Mouse (Mus musculus) left cerebral cortex, adult 2 months (tissue): ENCODE measurements at regions not wholly inside any gene's neighbourhood (a gene's known extent, or its start where the extent isn't known, plus 50 kb on each side); places are given as distances from the start of the nearest gene placed in this dataset.

ENCODE experiments used
- DNase-seq, 2 experiments: peaks; one replicate each; pipeline ENCODE4 v3.0.0; 2021 to 2022; ENCODE audit warnings: low spot score in 2 of 2, mixed read lengths in 1 of 2; ENCODE audit errors: extremely low spot score in 1 of 2
- H3K27ac ChIP-seq: fragments of 200-600 bp; 2 replicates; pipeline ENCODE4 v1.8.1; 2022
- H3K4me3 ChIP-seq: fragments of 200-600 bp; 2 replicates; pipeline ENCODE4 v1.8.1; 2022
- CTCF ChIP-seq: fragments of 200-600 bp; IDR thresholded peaks from 2 replicates; pipeline ENCODE4 v1.8.1; 2022; ENCODE audit warnings: antibody characterized with exemption, mild to moderate bottlenecking, moderate library complexity
- intact Hi-C: fragments of 180-260 bp; cut with DNase I; formaldehyde crosslinking; loops from one replicate; pipeline ENCODE4 v1.15.1; 2025

DNA sequence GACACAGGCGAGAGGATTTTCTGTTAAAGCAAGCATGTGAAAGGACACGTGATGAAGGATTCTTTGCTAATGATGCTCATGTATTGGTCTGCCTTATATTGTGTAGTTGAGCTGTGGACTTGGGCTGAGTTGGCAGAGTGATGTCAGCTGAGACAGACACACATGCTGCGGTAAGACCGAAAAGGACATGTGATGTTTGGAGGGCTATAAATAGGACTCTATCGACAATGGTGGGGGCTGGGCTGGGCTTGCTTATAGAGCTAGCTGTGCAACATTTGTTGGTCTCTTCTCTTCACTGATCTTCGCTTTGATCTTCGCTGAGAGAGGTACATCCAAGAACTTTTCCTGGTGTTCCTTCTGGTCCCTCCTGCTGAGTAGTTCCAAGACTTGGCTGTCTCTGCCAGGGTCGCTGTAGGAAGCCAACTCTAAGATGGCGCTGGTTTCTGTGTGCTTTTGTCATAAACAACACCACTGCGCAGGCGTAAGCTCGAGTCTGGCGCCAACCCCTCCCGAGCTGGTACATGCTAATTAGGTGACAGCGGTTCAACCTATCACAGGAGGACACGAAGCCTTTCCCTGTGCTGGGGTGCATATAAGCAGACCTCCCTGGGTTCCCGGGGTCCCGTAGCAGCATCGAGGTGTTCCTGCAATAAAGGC, 145.8 kb upstream of the Tut7 start:
- Histone ChIP-seq H3K4me3 (no peak overlapping the region), H3K27ac (no peak overlapping the region)
- TF ChIP-seq CTCF = no peak
- intact Hi-C loops = no loop called here
- DNase-seq = no peak

DNA sequence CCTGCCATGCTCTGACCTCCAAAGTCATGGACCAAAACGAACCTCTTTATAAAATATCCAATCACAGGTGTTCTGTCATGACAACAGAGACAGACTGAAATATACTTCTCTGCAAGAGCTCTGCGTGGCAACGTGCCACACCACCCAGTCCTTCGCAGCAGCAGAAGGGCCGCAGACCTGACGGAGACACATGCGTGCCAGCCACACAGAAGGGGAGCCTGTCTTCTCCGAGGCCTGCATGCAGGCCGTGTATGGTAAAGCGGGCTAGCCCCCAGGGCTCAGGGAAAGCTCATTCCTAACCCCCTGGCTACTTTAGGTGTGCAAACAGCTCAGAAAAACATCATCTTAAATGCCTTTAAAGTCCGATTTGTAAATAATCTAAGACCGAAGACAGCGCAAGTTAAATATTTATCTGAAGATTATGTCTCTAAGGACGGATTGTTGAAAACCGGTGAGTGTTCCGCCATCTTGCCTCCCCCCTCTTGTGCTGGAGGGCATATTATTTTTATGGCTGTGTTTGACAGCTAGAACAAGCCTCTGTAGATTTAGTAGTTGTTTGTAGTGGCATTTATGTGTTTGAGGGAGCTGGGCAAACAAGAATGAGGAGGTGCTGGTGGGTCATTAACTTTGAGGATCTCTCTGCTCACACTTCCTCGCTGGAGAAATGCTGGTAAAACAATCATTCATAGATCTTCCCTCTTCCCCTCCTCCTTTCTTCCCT, 143.7 kb upstream of the Tut7 start:
- intact Hi-C loops = no loop called here
- TF ChIP-seq CTCF = no peak
- no peak overlapping the region for H3K27ac ChIP-seq
- H3K4me3 ChIP-seq = no peak overlapping the region
- DNase-seq = no peak

DNA sequence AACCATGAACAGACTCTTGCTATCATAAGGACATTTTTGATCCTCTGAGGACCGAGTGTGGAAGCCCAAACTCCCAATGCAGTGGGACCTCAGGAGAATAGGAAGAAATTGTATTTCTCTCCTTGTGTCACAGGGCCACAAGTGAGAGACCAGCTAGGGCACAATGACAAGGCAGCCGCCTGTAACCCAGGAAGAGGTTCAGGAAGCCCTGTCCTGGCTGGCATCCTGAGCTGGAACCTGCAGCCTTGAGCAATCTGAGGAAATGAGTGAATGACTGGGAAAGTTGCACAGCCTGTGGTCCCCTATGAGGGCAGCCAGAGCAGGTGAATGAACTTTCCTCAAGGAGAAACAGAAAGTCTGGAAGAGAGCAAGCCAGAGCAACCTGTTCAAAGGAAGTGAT, 142.0 kb upstream of the Tut7 start:
- TF ChIP-seq CTCF = no peak
- H3K4me3 ChIP-seq = no peak overlapping the region
- intact Hi-C loops = no loop called here
- H3K27ac ChIP-seq = no peak overlapping the region
- DNase-seq = no peak

DNA sequence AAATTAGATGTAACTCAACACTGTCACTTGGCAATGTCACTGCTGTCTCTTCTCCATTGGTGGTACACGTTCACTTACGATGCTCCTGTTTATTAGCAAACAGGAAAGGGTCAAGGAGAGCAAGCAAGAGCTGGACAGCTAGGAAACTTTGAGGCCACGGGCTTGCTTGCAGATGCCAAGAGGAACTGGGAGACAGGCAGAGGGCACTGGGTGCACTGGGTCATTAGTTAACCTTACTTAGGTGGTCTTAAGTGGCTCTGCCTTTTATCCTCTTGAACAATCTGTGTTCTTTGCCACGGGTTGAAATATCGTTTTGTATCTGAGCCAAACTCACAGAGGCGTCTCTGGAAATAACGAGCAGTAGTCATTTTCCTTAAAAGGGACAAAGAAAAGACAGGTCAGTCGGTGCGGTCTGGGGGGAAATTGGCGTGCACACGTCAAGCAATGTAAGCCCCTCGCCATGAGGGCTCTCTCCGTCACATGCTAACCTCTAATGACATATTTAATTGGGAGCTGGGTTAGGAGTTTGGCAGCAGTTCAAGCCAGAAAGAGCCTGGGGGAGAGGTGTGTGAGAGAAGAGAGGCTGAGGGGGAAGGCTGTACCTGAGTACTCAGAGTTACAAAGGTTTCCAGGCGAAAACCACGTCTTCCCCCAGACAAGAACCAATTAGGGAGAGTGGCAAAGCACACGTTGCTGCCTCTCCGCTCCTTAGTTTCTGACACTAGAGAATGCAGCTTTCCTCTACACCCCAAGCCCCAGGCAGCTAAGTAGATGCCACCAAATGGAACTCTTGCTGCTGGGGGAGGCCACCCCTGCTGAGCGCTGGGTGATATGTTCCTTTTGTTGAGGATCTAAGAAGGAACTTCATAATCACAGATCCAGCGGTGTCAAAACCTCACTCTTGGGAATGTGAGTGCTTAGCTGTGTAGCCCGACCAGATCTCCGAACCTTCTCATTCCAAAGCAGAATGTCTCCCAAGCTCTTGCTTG, 140.0 kb upstream of the Tut7 start:
- Histone ChIP-seq H3K4me3 (no peak overlapping the region), H3K27ac (no peak overlapping the region)
- intact Hi-C loops = no loop called here
- DNase-seq = no peak
- TF ChIP-seq CTCF = no peak

DNA sequence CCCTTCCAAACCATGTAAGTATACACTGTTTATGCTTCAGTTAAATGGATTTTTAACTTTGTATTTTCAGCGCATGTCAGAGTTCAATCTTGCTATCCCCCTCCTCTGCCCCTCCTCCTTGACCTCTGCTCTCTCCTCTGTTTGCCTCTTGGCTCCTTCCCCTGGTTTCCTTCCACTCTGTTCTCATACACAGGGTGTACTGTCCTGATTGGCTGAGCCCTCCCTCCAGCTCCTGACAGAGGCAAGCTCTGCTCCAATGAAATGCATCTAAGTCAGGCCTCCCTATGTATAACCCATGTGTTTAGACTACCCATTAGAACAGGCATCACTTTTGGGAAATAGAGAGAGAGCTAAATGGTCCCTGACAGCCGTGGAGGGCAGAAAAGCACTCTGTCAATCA, 133.5 kb upstream of the Tut7 start:
- H3K27ac ChIP-seq = no peak overlapping the region
- H3K4me3 ChIP-seq = no peak overlapping the region
- no peak for TF ChIP-seq CTCF
- no peak for DNase-seq
- intact Hi-C loops = no loop called here

DNA sequence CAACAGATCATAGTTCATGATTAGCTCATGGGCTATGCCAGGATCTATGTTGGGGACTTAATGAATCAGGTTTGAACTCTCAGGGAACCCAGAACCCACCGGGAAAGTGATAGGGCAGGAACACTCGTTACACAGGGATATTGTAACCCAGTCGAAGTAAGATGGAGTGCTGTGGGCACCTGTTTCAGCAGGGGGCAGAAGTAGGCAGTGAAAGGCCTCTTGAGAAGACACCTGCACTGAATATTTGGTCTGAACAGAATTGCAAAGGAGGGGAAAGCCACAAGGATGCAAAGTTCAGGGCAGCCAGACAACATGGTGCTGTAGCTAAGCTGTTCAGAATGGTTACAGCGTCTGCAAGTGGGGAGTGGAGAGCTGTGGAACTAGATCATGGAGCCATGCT, 129.9 kb upstream of the Tut7 start:
- Histone ChIP-seq H3K27ac (no peak overlapping the region), H3K4me3 (no peak overlapping the region)
- TF ChIP-seq CTCF = peak; percentile 32
- intact Hi-C loops = no loop called here
- DNase-seq = no peak

DNA sequence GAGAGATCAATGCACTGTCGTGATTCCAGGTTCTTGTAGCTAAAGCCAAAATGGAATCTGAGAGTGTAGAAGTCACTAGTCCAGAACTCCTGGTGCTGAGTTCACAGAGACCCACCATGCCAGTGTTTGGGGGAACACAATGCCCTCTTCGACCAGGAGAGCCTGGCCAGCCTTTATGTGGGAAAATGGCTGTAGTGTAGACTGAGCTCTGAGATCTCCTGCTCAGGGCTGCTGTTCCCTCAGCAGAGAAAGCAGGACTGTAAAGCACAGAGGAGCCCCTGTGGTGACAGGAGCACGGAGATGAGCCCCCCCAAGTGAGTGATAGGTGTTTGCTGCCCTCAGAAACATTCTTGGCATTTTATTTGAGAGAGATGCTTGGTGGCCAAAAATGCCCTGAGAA, 129.2 kb upstream of the Tut7 start:
- Histone ChIP-seq H3K27ac (no peak overlapping the region), H3K4me3 (no peak overlapping the region)
- intact Hi-C loops = no loop called here
- no peak for TF ChIP-seq CTCF
- DNase-seq = no peak

DNA sequence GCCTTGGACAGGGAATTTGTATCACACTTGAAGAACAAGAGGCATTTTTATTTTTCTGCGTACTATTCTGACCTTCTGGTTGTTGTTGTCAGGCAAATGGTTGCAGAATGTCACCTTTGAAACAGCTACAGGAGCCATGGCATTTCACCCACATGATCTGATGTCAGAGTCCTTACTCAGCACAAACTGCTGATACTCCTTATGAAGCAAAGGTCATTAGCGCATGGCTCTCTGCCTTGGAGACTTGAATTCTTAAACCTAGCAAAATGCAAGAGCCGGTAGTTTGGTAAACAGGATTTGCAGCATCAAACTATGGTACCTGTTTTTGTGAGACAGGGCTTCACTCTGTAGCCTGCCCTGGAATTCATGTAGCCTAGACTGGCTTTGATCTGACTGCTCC, 127.3 kb upstream of the Tut7 start:
- no peak for DNase-seq
- intact Hi-C loops = no loop called here
- H3K27ac ChIP-seq = no peak overlapping the region

DNA sequence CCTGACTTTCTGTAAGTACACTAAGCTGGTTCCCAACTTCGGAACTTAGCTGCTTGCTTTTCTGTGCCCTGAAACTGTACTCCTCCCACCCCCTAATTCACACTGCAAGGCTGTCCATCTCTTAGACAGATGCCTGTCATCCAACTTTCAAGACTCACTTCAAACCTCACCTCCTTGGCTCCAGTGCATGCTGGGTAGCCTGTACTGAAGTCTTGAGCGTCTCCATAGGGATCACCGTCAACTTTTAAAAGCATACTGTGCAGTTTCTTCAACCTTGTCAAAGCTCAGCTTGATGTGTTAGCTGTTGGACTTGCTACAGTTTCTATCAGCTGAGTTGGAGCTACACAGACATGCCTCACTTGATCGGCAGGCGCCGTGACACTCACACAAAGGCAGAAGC, 126.5 kb upstream of the Tut7 start:
- TF ChIP-seq CTCF = no peak
- intact Hi-C loops = no loop called here
- no peak for DNase-seq
- H3K4me3 ChIP-seq = no peak overlapping the region
- H3K27ac ChIP-seq = no peak overlapping the region

More for the DNA sequence above, 127.3 kb upstream of the Tut7 start:
- no peak for TF ChIP-seq CTCF
- no peak overlapping the region for H3K4me3 ChIP-seq

DNA sequence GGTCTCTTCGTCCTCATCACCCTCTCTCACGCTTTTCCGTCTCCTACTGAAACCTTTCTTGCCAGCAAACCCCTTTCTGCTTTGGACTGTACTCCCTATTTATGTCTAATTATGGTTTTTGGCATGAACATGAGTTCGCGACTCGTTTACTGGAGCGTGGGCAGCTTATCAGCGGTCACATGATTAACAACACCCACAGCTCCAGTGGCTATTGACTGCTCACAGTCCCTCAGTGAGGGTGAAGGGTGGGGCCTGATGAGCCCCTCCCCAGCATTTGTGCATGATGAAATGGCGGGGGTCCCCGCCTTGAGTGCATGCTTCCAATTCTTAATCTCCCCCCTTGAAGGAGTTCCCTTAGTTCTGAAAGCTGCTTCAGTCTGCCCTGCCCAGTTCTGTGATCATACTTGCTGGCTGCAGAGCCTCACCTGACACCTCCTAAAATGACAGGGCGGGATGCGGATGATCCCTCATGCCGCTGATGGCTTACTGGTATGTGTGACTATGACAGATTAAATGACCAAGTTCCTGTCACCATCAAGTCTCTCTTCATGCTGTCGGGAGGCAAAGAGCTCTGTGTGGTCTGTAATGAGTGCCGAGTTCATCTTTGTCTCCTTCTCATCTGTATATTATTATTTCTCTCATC, 125.7 kb upstream of the Tut7 start:
- intact Hi-C loops = no loop called here
- TF ChIP-seq CTCF = no peak
- no peak overlapping the region for H3K27ac ChIP-seq
- H3K4me3 ChIP-seq = no peak overlapping the region
- DNase-seq = no peak

DNA sequence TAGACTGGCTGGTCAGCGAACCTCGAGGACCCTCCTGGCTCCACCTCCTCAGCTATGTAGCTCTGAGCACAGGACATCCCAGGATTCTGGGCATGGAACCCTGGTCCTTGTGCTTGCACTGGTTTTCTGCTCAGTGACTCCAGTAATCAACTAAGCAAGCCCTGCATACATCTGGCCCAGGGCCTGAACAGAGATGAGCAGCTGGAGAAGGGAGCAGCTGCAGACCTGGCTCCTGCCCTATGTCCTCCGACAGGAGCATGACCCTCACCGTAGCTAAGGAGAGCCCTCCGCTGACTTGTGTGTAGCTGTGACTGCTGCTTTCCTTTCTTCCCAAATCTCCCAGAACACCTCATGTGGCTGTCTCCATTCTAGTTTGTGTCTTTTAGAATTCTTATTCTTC, 124.5 kb upstream of the Tut7 start:
- no peak for TF ChIP-seq CTCF
- Histone ChIP-seq H3K4me3 (no peak overlapping the region), H3K27ac (no peak overlapping the region)
- intact Hi-C loops = no loop called here
- no peak for DNase-seq

DNA sequence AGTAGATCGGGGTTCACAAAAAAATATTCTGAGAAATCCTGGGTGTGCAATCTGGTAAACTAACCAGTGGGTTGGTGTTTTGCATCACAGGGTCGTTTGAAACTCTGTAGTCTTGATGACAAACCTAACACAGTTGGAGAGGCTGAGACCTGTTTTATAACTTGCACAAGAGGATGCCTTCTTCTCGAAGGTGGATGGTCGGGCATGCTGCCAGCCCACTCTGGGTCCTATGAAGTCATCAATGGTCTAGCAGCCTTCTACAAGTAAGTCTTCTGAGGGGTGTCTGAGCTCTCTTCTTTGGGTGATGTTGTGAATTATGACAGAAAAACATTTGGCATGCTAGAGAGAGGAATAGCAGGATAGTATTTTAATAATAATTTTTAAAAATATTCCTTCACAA, 123.6 kb upstream of the Tut7 start:
- H3K27ac ChIP-seq = no peak overlapping the region
- no peak for TF ChIP-seq CTCF
- no peak for DNase-seq
- H3K4me3 ChIP-seq = no peak overlapping the region
- intact Hi-C loops = no loop called here
